Mouse (Mus musculus) liver, postnatal 0 days (tissue): ENCODE data around the gene Ctnnbl1. TPM values are rescaled to one million over a fixed set of nuclear protein-coding genes. Genes with fewer than 3 reads are reported as not detected.

Experiments
- ATAC-seq: fragments of 200-750 bp; cut with Nextera tagmentation; 2 replicates; pipeline ENCODE4 v1.8.0; 2017; ENCODE audit warnings: mild to moderate bottlenecking, moderate library complexity
- DNase-seq: peaks from one replicate; pipeline ENCODE4 v3.0.0-alpha.2; 2016
- H3K27ac ChIP-seq: fragments of 300-500 bp; sonication (generic); 2 replicates; pipeline ENCODE4 v1.5.1; 2014; ENCODE audit warnings: antibody characterized with exemption, moderate library complexity, mild to moderate bottlenecking, low read depth
- H3K27me3 ChIP-seq: fragments of 300-500 bp; sonication (generic); 2 replicates; pipeline ENCODE4 v1.6.1; 2014; ENCODE audit warnings: low read length, control low read depth, mixed read lengths; ENCODE audit not compliant: insufficient read depth
- H3K36me3 ChIP-seq: fragments of 300-500 bp; sonication (generic); replicated peaks from 2 replicates; pipeline ENCODE4 v1.6.1; 2014; ENCODE audit warnings: mild to moderate bottlenecking, control low read depth, low read length, moderate library complexity, mixed read lengths; ENCODE audit not compliant: insufficient read depth
- H3K4me1 ChIP-seq: fragments of 300-500 bp; sonication (generic); 2 replicates; pipeline ENCODE4 v1.6.1; 2014; ENCODE audit warnings: antibody characterized with exemption, mild to moderate bottlenecking, control low read depth; ENCODE audit not compliant: insufficient read depth
- H3K4me2 ChIP-seq: fragments of 300-500 bp; sonication (generic); 2 replicates; pipeline ENCODE4 v1.6.1; 2014; ENCODE audit warnings: low read depth, mild to moderate bottlenecking, low read length, moderate library complexity, mixed read lengths
- H3K4me3 ChIP-seq: fragments of 300-500 bp; sonication (generic); 2 replicates; pipeline ENCODE4 v1.5.1; 2014; ENCODE audit warnings: low read depth, low read length
- H3K9ac ChIP-seq: fragments of 300-500 bp; sonication (generic); replicated peaks from 2 replicates; pipeline ENCODE4 v1.6.1; 2014; ENCODE audit warnings: mild to moderate bottlenecking, moderate library complexity
- H3K9me3 ChIP-seq: fragments of 300-500 bp; sonication (generic); 2 replicates; pipeline ENCODE4 v1.6.1; 2016; ENCODE audit warnings: mild to moderate bottlenecking, control low read depth, low read length, mixed read lengths
- CTCF ChIP-seq: sonication (generic); IDR thresholded peaks from 2 replicates; pipeline ENCODE4 v1.5.1; 2016; ENCODE audit warnings: antibody characterized with exemption, low read depth
- EP300 ChIP-seq: IDR thresholded peaks from 2 replicates; pipeline ENCODE4 v1.6.1; 2016; ENCODE audit warnings: antibody characterized with exemption, low read depth, mild to moderate bottlenecking
- WGBS: fragments of 180-500 bp; shearing (Covaris S2); extraction: QIAGEN DNeasy Blood & Tissue Kit; methylation state at CpG from one replicate; pipeline ENCODE4 v1.1.7; 2014; ENCODE audit not compliant: insufficient replicate concordance; 5-methylcytosine and 5-hydroxymethylcytosine counted together
- polyA plus RNA-seq: library from polyadenylated mRNA; unstranded; fragments of >200 nt; fragmentation: Nextera tagmentation; extraction: Ambion mirVana; gene quantifications from 2 replicates; pipeline ENCODE4 v1.2.1, GENCODE M21; 2015

Gene Ctnnbl1
- polyA plus RNA-seq, 1 experiment from 2014 or later: 19.9 TPM

DNA sequence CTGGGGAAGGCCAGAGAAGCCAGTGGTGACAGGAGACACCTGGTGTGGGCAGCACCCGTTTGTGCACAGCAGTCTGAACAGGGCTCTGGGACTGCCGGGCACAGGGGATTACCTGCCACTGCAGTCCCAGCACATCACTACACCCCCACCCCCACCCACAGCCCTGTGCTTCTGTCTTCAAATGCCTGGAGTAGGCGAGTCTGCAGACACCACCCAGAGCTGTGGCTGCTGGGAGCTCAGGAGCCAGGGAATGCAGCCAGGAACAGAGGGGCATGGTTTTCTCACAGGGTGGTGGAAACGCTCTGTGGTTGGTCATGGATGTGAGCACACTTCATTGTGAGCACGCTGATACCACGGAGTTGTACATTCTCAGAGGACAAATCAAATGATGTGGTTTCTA lies 154.0 kb downstream of the Ctnnbl1 start:
- no peaks in the 10 kb centered on the region for H3K9me3 ChIP-seq
- H3K36me3 ChIP-seq: peaks cover 7% of the 10 kb centered on the region; the same call in 1 of the 2 replicates
- no peaks in the 10 kb centered on the region for H3K4me1 ChIP-seq
- no peak overlapping the region for H3K27ac ChIP-seq
- no peak overlapping the region for H3K4me2 ChIP-seq
- no peak for ATAC-seq
- no peaks in the 10 kb centered on the region for H3K27me3 ChIP-seq
- DNase-seq: no peak
- 81% methylated on average over 6 of the region's 6 CpGs for WGBS
- H3K4me3 ChIP-seq: no peak overlapping the region
- no peak overlapping the region for H3K9ac ChIP-seq
- TF ChIP-seq CTCF (no peak), EP300 (no peak)

DNA sequence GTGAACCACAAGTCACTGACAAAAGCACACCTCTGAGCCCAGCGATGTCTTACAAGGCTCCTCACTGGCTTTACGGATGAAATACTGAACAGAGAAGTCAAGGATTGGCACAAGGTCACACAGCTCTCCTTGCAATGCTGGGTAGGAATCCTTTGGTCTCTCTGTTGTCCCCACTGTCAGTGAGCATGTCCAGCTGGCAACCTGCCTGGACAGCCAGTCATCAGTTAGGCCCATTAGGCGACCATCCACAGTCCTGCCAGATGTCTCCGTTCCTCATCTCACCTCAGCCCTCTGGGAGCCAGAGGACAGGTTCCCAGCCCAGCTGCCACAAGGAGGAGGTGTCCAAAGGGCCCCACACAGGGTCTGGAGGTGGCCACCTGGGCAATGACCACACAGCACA lies 159.9 kb downstream of the Ctnnbl1 start:
- H3K36me3 ChIP-seq: no peaks in the 10 kb centered on the region; the same call in 1 of the 2 replicates
- no peak overlapping the region for H3K27ac ChIP-seq
- no peak overlapping the region for H3K4me3 ChIP-seq
- H3K9me3 ChIP-seq: no peaks in the 10 kb centered on the region
- H3K4me1 ChIP-seq: no peaks in the 10 kb centered on the region
- no peak overlapping the region for H3K9ac ChIP-seq
- H3K27me3 ChIP-seq: no peaks in the 10 kb centered on the region
- no peak for ATAC-seq
- 76% methylated on average over 4 of the region's 4 CpGs for WGBS
- TF ChIP-seq EP300: no peak
- no peak for TF ChIP-seq CTCF
- no peak overlapping the region for H3K4me2 ChIP-seq
- no peak for DNase-seq

DNA sequence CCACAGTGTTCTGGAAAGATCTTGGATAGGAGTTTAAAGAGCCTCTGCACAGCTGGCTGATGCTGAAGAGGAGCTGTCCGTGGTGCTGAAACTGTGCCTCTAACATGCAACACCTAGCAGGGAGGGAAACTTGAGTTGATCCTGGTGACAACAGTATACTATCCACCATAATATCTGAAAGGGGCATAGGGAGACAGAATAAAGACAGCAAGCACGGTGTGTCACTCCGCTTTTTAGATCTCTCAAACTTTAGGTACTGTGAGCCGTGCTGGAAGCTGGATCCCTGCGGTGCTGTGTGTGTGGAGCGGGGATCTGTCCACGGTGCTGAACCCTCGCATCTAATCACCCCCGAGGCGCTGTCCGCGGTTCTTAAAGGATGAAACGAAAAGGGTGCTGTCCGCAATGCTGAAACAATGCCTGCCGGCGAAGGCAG lies 176.0 kb downstream of the Ctnnbl1 start:
- Histone ChIP-seq H3K36me3 (no peaks in the 10 kb centered on the region), H3K27ac (no peak overlapping the region), H3K27me3 (peaks cover 36% of the 10 kb centered on the region), H3K9me3 (no peaks in the 10 kb centered on the region), H3K4me1 (no peaks in the 10 kb centered on the region), H3K4me2 (no peak overlapping the region), H3K4me3 (no peak overlapping the region), H3K9ac (no peak overlapping the region)
- TF ChIP-seq CTCF: no peak
- 1% methylated on average over 16 of the region's 16 CpGs for WGBS
- ATAC-seq: peak; percentile 82
- DNase-seq: peak; percentile 89

DNA sequence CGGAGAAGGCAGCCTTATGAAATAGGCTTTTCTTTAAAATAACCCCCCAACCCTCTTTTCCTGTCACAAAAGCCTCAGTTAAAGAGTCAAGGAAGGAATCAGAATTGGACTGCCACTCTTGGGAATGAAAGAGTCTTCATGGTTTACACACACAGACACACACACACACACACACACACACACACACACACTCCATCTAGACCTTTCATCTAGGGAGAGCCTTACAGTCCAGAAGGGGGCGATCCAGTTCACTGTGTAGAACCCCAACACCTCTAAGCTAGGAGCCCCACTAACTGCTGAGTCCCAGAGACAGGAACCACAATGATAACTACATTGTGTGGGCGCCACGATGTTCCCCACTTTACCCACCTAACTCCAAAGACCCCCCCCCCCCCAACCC lies 176.5 kb downstream of the Ctnnbl1 start:
- WGBS: 10% methylated on average over 4 of the region's 4 CpGs
- DNase-seq (no peak), ATAC-seq (no peak)
- no peaks in the 10 kb centered on the region for H3K36me3 ChIP-seq
- H3K4me3 ChIP-seq: no peak overlapping the region
- no peak overlapping the region for H3K4me2 ChIP-seq
- H3K9me3 ChIP-seq: no peaks in the 10 kb centered on the region
- no peak for TF ChIP-seq EP300
- TF ChIP-seq CTCF: no peak
- no peaks in the 10 kb centered on the region for H3K4me1 ChIP-seq
- H3K27ac ChIP-seq: no peak overlapping the region
- H3K9ac ChIP-seq: no peak overlapping the region
- H3K27me3 ChIP-seq: peaks cover 36% of the 10 kb centered on the region

DNA sequence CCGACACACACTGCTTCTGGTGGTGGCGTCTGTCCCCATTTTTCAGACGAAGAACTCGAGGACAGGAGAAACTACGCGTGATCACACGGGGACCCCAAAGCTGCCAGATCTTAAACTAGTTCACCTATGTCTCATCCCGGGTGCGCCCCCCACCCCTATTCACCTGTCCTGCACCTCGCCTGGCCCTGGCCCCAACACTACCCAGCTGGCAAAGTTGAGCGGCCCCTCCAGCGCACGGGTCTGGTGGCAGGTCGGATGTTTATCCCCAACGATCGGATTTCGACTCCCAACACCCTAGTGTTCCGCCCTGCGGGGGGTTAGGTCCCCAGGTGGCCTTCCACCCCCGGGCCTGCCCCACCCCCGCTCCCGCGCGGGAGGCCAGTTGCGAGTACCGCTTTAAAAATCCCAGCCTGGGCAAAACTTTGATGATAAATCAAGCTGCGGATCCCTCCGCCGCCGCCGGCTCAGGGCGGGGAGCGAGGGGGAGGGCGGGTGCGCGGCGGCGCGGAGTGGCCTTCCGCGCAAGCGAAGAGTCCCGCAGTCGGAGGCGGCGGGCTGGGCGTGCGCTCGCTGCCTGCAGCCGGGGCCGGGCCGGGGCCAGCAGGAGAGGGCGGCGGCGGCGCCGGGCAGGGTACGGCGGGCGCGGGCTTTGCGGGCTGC lies 177.0 kb downstream of the Ctnnbl1 start, which contains the start of gene Vstm2l:
Gene Vstm2l, plus strand, starts transcription at position 549 of the 660 bp plus-strand sequence.
- Histone ChIP-seq H3K4me1 (no peaks in the 10 kb centered on the region), H3K9ac (no peak within 1 kb of the TSS), H3K27me3 (peaks cover 39% of the 10 kb centered on the region), H3K36me3 (no peaks in the 10 kb centered on the region), H3K4me3 (no peak within 1 kb of the TSS), H3K9me3 (no peaks in the 10 kb centered on the region), H3K4me2 (no peak within 1 kb of the TSS), H3K27ac (no peak within 1 kb of the TSS)
- TF ChIP-seq EP300 (no peak), CTCF (no peak)
- no peak for ATAC-seq
- WGBS: 6% methylated on average over 49 of the region's 62 CpGs
- no peak for DNase-seq

DNA sequence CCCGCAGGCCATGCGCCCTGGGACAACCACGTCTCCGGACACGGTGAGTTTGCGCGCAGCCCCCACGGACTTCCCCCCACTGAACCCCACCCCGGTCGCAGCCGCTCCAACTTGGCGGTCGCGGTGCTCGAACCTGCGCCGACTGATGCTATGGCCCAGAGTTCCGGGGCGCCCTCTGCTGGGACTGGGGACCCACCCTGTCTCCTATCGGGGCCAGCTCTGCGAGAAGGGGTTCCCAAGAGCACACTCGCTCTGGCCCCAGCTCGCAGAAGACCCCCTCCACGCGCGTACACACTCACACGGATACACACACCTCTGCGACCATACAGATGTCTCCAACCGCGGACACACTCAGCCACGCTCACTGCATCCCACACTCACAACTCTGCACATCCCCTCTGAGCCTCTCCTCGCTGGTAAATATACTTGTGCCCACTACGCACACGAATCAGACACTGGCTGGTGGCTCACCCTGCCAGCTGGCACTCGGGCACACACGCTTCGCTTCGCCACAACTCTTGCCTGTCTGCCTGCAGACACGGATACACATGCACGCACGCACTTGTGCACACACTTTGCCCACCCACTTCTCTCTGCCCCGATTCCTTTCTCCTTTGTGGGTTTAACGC lies 177.8 kb downstream of the Ctnnbl1 start:
- Histone ChIP-seq H3K27ac (no peak overlapping the region), H3K9ac (no peak overlapping the region), H3K4me2 (no peak overlapping the region), H3K4me3 (no peak overlapping the region), H3K4me1 (no peaks in the 10 kb centered on the region), H3K9me3 (no peaks in the 10 kb centered on the region), H3K27me3 (peaks cover 39% of the 10 kb centered on the region), H3K36me3 (no peaks in the 10 kb centered on the region)
- WGBS: 40% methylated on average over 42 of the region's 43 CpGs
- DNase-seq (no peak), ATAC-seq (no peak)
- TF ChIP-seq CTCF (no peak), EP300 (no peak)

DNA sequence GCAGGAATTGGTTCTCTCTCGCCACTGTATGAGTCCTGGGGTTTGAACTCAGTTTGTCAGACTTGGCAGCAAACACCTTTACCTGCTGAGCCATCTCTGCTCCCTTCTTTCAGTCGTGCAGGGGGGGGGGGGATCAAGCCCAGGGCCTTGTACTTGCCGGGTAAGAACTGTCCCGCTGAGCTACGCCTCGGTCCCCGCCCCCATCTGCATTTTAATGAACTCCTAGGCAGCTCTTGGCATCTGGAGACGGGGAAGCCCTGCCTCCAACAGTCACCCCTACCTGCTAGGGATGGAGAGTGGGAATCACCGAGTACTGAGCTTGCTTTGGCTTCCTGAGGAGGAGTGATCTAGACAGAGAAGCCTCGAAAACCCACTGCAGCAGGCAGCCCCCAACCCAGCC lies 181.3 kb downstream of the Ctnnbl1 start:
- H3K9ac ChIP-seq: no peak overlapping the region
- no peak for DNase-seq
- no peak for ATAC-seq
- H3K27ac ChIP-seq: no peak overlapping the region
- H3K9me3 ChIP-seq: no peaks in the 10 kb centered on the region
- no peak overlapping the region for H3K4me3 ChIP-seq
- no peaks in the 10 kb centered on the region for H3K4me1 ChIP-seq
- peaks cover 39% of the 10 kb centered on the region for H3K27me3 ChIP-seq
- TF ChIP-seq EP300 (no peak), CTCF (no peak)
- H3K36me3 ChIP-seq: no peaks in the 10 kb centered on the region
- H3K4me2 ChIP-seq: no peak overlapping the region
- 15% methylated on average over 10 of the region's 10 CpGs for WGBS
